Mouse (Mus musculus): ENCODE measurements around the gene Traf2.
"Not testable (repeated sequence)": the region's sequence is repeated elsewhere in the genome, so short reads cannot be mapped to it uniquely, and the experiment has no call there.

Traf2 gene

DNA sequence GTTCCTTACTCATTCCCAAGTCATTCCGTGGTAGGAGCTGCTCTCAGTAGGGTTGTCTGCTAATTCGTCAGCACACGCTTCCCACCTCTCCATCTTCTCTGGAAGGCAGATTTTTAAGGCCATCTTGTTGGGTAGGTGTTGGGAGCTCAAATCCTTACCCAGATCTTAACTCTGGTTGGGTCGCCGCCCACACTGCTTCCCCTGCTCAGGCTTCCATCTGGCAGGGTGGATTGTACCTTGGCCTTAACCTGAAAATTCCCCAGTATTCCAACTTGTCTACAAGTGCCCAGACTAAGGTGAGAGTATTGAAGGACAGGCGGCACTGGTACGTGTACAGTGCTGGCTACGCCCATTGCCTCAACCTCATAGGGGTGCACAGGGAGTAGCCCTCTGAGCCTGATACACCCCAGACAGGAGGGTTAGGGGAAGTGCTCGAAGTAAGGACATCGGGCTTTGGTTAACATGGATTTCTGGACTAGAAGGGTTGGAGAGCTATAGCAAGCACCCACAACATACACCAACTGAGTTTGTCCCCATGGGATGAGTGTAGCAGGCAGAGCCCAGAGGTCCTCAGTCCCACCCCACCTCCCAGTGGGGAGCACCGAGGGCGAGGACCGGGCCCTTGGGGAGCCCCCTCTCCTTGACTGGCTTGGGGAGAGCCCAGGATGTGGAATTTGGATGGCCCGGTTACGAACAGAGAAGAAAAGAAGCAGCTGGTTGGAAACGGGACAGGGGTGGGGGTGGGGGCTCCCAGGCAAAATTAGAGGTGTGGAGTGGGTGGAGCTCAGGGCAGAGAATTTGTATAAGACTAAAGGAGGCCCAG lies 29.5 kb upstream of the Traf2 start:
- ATAC-seq (ENCODE audit: insufficient number of reproducible peaks, low FRiP score, low TSS enrichment) = no peak

DNA sequence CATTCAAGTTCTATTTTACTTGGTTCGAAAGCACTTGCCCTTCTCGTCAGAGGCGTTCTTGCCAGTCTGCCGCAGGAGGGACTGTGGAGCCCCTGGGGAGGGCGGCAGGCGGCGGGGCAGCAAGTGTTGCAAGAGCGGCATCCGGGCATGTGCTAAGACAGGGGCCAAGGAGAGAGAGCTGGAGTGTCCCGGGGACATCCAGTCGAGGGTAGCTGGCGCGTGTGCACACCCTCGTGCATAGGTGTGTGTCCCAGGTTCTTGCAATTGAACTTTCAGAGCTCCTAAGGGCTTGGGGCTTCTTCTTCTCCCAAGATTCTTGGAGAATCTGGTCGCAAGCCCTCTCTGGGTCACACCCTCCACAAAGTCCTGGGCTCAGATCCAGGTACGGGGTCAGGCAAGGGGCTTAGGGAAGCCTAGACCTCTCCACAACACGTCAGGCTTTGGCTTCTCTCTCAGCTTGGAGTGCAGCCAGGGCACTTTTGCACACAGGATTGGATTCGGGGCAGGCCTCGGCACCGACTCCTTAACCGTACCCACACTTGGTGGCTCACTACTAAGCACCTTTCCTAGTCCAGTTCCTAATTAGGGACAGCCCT lies 28.8 kb upstream of the Traf2 start:
- ATAC-seq (ENCODE audit: insufficient number of reproducible peaks, low FRiP score, low TSS enrichment) = no peak

DNA sequence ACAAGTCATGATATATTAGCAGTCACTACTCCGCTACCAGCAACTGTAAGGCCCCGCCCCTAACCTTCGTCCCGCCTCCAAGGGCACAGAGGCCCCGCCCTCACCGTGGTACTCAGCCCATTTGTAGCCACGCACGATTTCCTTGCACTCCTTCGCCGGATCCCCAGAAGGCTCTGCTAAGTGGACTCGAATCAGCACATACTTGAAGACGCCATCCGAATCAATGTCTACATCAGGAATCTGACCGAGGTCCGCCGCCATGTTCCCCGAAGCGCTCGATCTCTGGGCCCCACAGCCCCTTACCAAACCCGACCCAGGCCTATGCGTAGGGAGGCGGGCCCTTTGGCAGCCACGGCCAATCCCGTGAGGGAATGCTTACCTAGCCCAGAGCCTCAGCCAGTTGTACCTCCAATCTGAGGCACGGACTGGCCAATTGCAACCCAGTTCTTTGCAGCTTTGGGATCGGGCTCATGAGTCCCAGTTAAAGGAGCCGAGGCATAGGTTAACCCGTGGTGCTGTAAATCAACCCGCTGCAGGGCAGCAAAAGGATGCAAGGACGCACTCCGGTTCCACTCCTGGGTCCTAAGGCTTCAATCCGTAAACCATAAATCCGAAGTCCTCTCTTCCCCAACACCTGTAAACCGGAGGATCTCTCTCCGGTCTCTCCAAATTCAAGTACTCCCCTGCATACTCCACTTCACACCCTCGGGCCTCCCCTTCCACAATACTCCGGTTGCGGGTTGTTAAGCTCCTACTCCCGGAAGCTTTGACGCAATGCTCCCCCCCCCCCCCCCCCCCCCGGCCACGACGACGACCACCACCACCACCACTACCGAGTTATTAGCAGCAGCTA lies 28.1 kb upstream of the Traf2 start, which contains the start of the genes Mamdc4 and Phpt1:
Gene Mamdc4, minus strand, starts transcription at position 267 of the 853 bp plus-strand sequence.
Gene Phpt1, minus strand, starts transcription at position 646 of the 853 bp plus-strand sequence.
- peak; percentile 91 for ATAC-seq (ENCODE audit: insufficient number of reproducible peaks, low FRiP score, low TSS enrichment)

DNA sequence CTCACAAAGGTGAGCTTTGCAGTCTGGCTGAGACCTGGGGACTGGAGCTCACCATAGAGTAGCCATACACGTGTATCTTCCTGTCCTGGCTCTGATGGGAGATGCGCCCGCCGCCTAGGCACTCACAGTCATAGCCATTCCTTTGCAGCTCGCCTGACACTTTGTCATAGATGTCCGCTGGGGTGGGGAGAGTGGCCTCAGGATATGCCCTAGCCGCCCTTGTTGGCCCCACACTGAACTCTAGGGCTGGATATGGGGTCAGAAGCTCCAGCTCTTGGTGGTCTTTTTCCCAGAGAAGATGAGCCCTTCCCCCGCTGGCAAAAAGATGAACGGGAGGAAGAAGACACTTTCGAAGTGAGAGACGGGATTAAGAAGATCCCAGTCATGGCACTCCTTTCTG lies 27.4 kb upstream of the Traf2 start:
- no peak for ATAC-seq (ENCODE audit: insufficient number of reproducible peaks, low FRiP score, low TSS enrichment)

DNA sequence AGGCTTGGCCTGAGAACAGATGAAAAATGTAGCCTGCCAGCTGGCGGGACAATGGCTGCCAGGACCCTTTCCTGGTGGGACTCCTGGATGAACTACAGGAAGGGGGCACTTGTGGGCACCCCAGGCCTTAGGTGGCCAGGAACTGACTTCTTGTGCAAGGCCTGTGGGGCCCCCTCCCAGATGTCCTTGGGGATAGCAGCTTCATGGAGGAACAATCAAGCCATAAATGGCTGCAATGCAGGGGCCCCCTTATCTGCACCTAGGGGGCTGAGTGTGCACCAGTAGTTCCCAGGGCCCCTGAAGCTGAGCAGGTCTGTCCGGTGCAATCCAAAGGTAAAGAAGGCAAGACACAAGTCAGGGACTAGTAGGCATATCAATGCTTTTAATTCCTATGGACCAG lies 26.3 kb upstream of the Traf2 start:
- no peak for ATAC-seq (ENCODE audit: insufficient number of reproducible peaks, low FRiP score, low TSS enrichment)

DNA sequence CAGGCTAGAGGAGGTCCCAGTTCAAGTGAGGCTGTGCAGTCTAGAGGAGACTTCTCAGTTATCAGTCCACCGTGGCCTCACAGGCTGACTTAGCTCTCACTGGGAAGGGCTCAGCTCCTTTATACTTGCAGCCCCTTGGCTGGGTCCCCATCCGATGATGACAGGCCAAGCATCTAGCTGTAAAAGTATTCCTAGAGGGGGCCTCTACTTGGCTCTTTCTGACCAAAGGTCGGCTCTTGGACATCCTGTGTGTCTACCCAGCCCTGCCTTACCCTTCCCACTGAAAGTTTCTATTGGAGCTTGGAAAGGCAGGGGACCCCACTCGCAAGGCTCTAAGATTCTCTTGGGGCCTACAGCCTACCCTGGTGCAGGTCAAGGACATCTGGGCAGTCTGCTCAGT lies 24.5 kb upstream of the Traf2 start:
- ATAC-seq (ENCODE audit: insufficient number of reproducible peaks, low FRiP score, low TSS enrichment) = no peak

DNA sequence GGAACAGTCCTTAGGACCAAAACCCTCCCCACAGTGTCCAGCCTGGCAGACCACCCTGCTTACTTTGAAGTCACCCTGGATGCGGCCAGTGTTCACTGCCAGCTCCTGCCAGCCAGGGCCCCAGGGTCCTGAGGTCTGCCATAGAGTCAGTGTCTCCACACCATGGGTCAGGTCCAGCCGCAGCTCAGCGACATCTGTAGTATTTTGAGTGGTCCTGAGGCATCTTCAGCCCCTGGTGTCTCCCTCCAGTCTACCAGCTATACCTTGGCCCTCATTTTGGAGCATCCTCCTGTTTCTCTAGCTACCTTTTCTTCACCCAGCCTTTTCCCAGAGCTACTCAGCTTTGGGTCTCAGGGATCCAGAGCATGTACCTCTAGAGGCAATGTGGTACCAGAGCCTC lies 22.6 kb upstream of the Traf2 start:
- no peak for ATAC-seq (ENCODE audit: insufficient number of reproducible peaks, low FRiP score, low TSS enrichment)

DNA sequence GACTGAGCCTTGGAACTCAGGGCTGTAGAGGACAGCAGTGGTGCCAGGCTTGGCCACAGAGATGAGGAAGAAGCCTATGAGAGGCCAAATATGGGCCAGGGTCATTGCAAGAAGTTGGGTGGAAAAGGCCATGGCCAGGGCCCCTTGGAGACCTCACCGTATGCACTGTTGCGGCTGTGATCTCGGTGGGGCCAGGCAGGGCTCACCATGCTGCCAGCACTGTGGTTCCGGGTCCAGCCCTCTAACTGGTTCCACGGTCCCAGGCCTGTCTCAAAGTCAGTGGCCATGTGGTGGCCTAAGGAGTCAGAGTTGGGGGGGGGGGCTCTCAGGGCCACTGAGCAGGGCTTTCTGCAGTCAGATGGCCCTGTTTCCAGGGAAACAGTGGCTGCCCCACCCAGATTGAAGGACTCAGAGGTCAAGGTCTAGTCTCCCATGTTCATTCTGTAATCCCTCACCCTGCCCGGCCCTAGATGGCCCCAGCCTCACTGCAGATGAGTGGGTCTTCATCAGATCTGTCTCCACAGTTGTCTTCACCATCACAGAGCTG lies 21.8 kb upstream of the Traf2 start:
- no peak for ATAC-seq (ENCODE audit: insufficient number of reproducible peaks, low FRiP score, low TSS enrichment)

DNA sequence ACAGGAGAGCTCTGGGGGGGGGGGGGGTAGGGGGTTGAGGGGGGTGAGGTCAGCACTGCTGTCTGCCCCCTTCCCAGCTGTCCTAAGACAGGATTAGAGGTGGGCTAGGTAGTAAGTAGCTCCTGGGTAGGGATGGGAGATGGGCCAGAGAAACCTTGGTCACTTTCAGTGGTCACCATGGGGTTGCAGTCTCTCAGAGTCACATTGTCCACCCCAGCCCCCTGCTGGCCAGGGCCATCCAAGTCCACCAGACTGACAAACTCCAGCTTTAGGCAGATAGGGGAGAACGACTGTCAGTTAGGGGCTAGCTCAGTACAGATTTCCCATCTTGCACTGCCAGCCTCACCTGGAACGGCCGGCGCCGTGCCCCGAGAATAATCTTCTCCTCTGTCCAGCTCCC lies 19.8 kb upstream of the Traf2 start:
- no peak for ATAC-seq (ENCODE audit: insufficient number of reproducible peaks, low FRiP score, low TSS enrichment)

DNA sequence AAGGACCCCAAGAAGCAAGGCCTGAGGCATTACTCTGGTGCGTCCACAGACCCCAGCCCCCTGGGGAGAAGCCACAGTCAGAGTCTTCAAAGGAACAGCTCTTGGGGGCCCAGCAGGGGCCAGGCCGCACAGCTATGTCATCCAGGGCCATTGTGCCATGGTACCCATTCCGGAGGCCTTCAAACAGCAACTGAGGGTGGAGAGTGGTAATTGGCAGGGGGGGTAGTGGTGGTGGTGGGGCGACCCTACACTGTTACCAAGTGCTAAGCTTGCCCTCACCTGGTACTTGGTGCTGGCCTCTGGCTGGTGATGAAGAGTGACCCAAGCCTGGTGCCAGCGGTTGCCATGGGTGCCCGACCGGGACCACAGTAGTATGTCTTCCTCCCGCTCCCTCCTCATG lies 19.0 kb upstream of the Traf2 start:
- ATAC-seq (ENCODE audit: insufficient number of reproducible peaks, low FRiP score, low TSS enrichment) = no peak

DNA sequence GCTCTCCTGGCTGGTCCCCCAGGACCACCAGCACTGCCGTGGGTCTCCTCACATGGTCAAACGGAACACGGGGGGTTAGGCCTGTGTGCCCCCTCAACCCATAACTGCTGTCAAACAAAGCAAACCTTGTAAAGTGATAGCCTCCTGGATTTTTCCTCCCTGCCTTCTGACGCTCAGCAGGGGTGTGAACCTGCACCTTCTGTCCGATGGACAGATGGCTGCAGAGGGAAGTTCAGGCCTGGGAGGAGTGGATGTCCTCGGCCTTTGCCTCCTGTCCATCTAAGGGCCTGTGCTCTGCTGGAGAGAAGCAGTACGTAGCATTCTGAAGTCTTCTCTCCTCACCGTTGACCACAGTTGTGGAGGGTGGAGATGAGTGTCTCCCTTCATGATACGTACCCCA lies 15.2 kb upstream of the Traf2 start:
- no peak for ATAC-seq (ENCODE audit: insufficient number of reproducible peaks, low FRiP score, low TSS enrichment)

DNA sequence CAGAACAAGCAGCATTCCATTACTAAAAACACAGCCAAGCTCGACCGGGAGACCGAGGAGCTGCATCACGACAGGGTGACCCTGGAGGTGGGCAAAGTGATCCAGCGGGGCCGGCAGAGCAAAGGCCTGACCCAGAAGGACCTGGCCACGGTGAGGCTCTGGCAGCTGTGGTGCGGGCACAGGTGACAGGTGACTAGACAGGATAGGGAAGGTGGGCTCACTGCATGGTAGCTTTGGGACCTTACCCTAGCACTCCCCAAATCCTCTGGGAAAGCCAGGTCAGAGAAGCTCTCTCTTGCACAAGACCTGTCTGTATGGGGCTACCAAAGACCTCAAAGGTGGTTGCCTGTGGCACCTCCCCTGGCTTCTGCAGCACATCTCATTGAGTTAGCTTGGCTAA lies 13.8 kb upstream of the Traf2 start:
- ATAC-seq (ENCODE audit: insufficient number of reproducible peaks, low FRiP score, low TSS enrichment) = no peak

DNA sequence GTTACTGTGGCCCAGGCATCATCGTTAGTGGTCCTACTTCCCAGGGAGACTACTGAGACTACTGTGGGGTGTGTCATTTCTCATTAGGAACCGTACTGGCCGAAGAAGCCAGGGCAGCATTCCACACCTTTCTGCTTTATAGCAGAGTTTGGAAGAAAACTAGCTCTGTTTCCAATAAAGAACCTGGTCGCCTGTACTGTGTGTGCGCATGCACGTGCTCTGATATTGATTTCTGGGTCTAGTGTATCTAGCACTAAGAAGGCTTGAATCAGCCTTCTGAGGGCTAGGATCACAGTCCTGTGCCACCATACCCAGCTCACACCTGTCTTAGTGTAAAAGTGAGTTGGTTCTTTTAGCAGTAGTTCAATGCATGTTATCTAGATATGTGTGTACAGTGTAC lies 12.0 kb upstream of the Traf2 start:
- no peak for ATAC-seq (ENCODE audit: insufficient number of reproducible peaks, low FRiP score, low TSS enrichment)

DNA sequence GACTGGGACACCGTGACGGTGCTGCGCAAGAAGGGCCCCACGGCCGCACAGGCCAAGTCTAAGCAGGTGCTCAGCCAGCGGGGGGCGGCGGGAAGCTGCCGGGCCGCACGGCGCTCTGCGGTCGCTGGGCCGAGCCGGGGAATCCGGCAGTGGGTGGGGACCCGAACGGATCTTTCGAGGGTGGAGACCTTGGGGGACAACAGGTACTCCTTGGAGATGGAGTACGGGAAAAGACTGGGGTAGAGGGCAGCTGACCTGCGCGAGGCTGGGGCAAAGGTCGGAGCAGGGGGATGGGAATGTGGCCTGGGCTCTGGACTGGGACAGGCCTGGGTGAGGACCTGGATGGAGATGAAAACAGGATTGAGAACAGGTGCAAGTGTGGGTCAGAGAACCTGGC lies 11.2 kb upstream of the Traf2 start:
- ATAC-seq (ENCODE audit: insufficient number of reproducible peaks, low FRiP score, low TSS enrichment) = no peak

DNA sequence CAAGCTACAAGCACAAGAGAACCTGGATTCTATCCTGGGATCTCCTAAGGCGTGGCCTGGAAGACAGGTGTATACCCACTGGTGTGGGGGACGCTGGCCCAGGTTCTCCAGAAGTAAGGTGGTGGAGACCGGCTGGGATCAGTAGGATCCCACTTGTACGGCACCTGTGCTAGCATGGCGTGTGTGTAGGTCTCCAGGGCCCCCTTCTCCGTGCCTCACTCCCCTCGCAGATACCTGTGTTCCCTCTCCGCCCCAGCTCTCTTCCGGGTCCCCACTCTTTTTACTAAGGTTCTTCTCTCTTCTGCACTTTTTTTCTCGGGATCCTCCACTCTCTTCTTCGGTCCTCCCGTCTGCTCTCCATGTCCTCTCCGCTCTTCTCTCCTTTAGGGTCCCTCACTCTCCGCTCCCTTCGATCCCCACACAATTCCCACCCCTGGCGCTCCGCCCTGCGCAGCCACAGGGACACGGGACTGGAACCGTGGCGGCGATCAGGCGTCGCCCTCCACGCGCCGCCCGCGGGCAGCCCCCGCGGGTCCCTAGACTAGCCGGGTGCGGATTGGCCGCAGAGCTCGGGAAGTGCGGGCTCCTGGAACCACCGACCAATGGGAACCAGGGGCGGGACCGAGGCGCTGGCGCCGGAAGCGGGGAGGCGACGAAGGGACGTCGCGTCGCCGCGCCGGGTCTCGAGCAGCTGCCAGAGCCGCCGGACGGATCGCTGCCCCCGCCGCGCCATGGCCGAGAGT lies 10.7 kb upstream of the Traf2 start, which contains the start of gene Edf1:
Gene Edf1, plus strand, starts transcription at position 627 of the 743 bp plus-strand sequence.
- ATAC-seq (ENCODE audit: insufficient number of reproducible peaks, low FRiP score, low TSS enrichment) = peak; percentile 90

DNA sequence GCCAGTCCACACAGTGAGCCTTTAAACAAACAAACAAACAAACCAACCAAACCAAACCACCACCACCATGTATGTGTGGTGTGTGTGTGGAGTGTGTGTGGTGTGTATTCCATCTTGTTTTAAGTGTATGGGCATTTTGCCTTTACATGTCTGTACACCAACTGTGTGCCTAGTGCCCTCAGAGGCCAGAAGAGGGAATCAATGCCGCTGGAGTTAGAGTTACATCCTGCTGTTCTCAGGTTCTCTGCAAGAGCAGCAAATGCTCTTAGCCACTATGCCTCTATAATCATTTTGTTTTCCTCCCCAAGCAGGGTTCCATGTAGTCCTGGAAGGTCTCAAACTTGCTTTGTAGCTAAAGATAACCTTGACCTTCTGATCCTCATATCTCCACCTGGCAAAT lies 9.6 kb upstream of the Traf2 start:
- no peak for ATAC-seq (ENCODE audit: insufficient number of reproducible peaks, low FRiP score, low TSS enrichment)

DNA sequence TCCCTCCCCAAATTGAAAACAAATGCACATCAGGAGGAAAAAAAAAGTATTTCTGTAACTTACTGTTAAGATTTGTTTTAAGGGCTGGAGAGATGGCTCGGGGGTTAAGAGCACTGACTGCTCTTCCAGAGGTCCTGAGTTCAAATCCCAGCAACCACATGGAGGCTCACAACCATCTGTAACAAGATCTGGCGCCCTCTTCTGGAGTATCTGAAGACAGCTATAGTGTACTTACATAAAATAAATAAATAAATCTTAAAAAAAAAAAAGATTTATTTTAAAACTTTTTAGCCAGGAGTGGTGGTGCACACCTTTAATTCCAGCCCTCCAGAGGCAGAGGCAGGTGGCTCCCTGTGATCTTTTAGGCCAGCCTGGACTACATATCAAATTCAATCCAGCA lies 8.7 kb upstream of the Traf2 start:
- not testable (repeated sequence) for ATAC-seq (ENCODE audit: insufficient number of reproducible peaks, low FRiP score, low TSS enrichment)

DNA sequence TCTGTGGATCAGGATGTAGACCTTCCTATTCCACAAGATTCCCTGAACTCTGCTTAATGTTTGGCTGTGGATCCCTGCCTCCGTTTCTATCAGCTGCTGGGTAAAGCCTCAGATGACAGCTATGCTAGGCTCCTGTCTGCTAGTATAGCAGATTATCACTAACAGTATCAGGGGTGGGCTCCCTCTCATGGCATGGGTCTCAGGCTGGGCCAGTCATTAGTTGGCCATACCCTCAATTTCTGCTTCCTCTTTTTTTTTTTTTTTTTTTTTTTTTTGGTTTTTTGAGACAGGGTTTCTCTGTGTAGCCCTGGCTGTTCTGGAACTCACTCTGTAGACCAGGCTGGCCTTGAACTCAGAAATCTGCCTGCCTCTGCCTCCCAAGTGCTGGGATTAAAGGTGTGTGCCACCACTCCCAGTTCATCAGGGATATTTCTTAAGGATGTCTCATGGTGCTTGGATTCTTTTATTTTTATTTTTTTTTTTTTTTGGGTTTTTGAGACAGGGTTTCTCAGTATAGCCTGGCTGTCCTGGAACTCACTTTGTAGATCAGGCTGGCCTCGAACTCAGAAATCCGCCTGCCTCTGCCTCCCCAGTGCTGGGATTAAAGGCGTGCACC lies 6.5 kb upstream of the Traf2 start:
- ATAC-seq (ENCODE audit: insufficient number of reproducible peaks, low FRiP score, low TSS enrichment) = not testable (repeated sequence)

DNA sequence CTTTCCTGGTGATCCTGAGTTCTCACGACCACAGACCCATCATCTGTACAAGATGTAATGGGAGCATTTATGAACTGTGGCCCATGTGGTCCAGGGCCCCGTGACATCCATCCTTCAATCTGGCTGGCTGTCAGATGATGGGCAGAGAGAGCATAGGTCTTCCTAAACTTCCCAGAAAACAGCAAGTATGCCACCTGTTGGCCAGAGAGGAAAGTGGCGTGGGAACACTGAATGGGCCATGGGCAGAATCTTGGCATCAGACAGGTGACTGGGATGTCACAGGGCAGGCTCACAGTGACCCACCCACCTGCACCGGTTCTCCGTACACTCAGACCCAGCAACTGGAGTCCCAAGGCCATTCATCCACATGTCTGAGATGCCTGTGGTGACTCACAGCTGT lies 4.4 kb upstream of the Traf2 start:
- no peak for ATAC-seq (ENCODE audit: insufficient number of reproducible peaks, low FRiP score, low TSS enrichment)
